Mouse (Mus musculus): ENCODE data around the gene Idh1.
"Not testable (repeated sequence)": the region's sequence is repeated elsewhere in the genome, so short reads cannot be mapped to it uniquely, and the experiment has no call there.

The Idh1 gene

DNA sequence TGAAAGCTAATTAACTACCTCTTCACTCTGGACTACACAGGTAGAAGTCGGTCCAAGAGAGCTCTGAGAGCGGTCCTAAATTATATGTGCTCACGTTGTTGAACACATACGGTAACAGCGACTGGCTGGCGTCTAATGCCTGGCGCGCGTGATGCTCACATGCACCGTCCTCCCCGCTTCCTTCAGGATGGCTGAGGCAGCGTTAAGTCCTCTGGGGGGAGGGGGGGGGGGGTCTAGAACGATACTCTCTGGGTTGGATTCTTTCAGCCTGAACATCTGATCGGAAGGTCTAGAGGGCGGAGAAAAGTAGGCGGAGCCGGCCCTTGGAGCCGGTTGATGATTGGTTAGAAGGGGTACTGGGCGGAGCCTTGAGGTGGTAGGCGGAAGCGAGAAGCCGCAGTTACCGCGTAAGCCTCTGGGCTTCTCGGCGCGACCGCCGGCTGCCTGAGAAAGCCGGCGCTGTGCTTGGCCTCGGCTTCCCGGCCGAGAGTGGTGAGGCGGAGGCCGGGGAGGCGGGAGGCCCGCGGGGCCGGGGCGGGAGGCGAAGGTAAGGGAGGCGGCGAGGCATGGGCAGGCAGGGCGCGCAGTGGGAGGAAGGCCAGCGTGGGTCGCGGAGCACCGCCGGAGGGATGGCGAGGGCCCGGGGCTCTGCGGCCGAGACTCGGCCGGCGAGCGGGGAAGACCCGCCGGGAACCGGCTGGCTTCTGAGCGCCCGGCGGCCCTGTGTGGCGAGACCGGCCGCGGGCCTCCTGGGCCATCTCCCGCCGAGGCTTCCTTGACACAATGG, at the start of gene Idh1, which contains the start of gene Pikfyve:
TSS of gene Idh1 (minus strand) at position 214 of the 787 bp plus-strand sequence.
TSS of gene Pikfyve (plus strand) at position 397 of the 787 bp plus-strand sequence.
- peak; percentile 94 for DNase-seq (ENCODE audit: extremely low read depth, low read depth)

DNA sequence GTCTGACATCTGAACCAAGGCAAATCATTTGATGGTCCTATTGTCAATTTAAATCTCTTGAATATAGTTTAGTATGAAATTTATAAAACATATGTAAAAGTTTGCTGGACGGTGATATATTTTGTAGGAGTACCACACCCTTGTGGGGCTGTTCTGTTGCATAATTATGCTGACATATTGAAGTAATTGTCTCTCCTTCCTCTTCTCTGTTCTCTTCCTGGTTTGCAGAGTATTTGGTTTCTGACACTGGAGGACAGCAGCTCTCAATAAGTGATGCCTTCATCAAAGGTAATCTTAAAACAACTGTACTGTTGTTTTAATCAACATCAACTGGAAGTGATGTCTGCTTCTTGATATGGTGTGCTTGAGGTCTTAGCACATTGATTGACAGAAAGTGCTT, 44.3 kb upstream of the Idh1 start:
- DNase-seq (ENCODE audit: extremely low read depth, low read depth): no peak

DNA sequence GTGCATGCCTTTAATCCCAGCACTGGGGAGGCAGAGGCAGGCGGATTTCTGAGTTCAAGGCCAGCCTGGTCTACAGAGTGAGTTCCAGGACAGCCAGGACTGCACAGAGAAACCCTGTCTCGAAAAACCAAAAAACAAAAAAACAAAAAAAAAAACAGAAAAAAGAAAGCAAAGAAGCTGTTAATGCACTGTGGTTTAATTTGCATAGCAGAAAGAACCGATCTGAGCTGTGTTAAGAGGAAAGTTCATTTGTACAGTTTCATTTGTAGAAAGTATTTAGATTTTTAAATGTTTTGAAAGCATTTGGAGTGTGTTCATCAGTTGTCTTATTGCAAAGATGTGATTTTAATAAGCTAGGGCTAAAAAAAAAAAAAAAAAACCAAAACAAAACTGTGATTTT, 43.5 kb upstream of the Idh1 start:
- DNase-seq (ENCODE audit: extremely low read depth, low read depth): not testable (repeated sequence)

DNA sequence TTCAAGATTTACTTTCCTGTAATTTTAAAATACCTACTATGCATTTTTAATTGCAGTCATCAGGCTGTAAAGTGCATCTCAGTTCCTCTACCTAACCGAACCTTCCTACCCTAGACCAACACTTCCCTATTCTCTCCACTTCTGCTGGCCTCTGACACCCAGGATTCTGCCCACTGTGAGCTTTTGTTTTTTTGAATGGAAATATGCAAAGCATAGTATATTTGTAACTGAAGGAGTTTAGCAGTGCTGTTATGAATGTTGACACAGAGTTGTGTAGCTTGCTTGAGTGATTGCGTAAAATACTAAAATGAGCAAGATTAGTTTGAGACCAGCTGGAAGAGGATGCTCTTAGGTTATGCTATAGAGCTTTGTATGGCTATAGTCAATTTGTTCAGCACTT, 41.4 kb upstream of the Idh1 start:
- DNase-seq (ENCODE audit: extremely low read depth, low read depth): no peak

DNA sequence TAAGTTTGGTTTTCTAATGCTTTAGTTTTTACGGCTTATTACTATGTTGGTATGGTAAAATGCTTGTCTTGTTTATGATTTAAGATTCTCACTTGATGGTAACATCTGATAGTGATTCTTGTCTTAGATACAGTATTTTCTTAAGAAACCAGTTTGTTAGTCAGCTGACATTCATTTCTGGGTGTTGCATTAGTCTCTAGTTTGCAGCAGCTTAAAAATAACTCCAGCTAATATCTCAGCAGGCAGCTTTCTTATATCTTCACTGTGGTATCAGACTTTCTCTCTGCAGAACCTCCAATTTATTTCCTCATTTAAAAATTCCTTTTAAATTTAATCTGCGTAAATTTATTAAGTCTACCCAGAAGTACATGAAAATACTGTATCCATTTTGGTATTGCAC, 37.4 kb upstream of the Idh1 start:
- no peak for DNase-seq (ENCODE audit: extremely low read depth, low read depth)

DNA sequence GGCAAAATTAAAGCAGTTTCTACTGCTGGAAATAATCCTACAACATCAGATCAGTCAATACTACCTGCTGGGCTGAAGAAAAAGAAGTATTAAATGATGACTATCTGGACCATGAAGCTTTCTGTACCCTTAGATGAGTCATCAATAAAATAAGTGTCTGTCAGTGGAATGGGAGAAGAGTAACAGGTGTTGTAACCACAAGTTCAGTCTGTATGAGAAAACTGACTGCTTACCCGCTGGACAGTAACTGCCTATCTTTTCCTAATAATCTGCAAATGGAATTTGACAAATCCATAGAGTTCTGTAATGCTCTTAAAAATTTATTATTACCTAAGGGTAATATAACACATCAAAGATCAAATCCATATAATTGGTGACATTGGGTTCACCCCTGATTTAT, 31.7 kb upstream of the Idh1 start:
- no peak for DNase-seq (ENCODE audit: extremely low read depth, low read depth)

DNA sequence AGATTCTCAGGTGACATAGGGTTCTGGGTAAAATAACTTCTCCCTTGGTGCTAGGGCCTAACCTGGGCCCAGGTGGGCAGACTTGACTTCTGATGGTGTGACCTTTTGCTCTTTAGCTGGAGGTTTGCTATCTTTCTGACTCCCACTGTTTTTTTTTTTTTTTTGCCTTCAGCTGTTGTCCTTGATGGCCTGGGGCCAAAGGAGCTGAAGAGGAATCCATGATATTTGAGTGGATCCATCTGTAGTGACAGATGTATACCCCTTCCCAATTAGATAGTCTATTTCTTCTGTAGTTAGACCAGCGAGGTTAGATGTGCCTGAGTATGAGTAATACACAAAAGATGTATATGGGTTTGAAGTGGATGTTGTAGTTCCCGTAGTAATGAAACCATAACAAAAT, 31.3 kb upstream of the Idh1 start:
- DNase-seq (ENCODE audit: extremely low read depth, low read depth): no peak

DNA sequence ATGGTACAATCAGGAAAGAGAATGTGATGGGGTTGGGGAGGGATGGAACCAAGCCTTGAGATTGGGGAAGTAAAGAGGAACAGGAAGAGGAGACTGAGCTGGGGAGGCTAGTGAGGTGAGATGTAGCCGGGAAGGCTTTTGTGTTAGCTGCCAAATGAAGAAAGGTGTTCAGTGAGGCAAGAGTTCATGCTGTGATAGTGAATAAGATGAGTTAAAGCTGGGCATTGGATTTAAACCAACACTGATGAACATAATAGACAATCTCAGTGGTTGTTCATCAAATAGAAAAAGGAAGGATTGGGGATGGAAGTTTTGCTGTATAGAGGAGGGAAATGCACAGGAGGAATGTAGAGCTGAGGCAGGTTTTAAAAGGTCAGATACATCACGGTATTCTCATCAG, 26.9 kb upstream of the Idh1 start:
- peak; percentile 15 for DNase-seq (ENCODE audit: extremely low read depth, low read depth)

DNA sequence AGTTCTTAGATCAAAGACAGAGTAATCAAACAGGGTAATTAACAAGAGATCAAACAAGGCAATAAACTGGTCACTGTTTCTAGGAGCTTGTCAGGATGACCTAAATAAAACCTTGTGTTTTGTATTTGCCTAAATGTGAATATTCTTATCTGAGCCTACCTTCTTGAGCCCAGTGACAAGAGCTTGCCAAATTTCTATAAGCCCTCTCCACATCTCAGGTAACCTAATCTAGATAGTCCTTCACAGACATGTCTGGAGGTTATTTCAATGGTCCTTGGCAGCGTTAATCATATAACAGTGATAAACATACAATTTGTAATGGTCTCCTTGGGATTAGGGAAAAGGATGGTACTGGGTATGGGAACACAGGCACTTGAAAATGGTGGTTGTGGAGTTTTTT, 18.0 kb upstream of the Idh1 start:
- DNase-seq (ENCODE audit: extremely low read depth, low read depth): no peak

DNA sequence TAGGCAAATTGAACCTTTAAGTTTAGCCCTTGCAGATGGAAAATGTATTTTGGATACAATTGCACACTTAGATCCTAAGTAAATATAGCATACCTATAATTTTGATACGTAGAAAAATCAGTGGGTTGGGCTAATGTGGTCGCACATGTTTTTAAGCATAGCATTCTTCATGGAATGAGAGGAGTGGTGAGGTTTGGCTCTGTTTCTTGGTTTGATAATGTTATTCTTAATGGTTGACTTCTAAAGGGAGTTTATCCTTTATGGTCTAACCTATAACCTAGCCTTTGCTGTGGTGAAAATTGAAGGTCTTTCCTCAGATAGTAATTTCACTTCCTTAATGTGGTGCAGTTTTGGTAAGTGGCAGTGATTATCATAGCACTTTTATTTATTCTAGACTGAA, 12.6 kb upstream of the Idh1 start:
- DNase-seq (ENCODE audit: extremely low read depth, low read depth): no peak

DNA sequence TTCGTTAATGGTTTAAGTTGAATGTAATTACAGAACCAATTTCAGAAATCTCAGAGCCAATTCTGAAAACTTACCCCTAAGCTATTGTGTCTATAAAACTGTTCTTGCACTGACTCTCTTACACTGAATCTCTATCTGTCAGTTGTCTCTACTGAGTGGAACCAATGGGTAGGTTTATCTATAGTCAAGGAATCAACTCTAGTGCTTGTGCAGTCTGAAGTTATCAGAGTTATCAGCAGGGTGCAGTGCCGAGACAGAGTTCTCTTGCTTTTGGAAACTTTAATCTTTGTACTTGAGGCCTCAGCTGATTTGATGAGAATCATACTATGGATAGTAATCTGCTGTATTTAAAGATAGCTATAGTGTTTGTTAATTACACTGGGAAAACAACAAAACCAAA, 12.1 kb upstream of the Idh1 start:
- no peak for DNase-seq (ENCODE audit: extremely low read depth, low read depth)

DNA sequence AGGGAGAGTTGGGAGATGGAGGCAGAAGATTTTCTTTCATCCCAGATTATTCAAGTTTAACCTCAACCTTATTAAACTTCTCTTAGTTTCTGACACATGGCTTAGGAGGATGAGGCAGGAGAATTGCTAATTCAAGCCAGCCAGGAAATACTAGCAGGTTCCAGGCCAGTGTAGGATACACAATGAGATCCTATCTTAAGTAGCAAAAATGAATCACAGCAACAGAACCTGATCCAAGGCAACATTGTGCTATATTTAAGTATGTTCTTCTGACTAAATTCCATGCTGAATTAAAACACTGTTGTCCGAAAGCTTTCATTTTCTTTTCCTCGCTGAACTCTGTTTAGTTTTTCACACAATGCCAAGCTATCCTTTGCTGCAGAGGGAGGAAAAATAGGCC, 6.9 kb upstream of the Idh1 start:
- DNase-seq (ENCODE audit: extremely low read depth, low read depth): no peak

DNA sequence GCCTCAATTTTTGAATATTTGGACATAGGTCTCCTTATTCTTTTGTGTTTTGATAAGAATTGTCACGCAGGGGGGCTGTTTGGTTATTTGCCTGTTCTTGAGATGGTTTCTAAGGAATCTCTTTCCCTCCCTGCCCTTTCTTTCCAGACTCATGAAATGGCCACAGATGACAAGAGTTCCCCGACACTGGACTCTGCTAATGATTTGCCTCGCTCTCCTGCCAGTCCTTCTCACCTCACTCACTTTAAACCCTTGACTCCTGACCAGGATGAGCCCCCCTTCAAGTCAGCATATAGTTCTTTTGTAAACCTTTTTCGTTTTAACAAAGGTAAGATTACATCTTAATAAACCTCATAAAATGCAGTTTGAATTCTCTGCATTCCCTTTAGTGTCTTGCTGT, 3.9 kb upstream of the Idh1 start:
- DNase-seq (ENCODE audit: extremely low read depth, low read depth): no peak

DNA sequence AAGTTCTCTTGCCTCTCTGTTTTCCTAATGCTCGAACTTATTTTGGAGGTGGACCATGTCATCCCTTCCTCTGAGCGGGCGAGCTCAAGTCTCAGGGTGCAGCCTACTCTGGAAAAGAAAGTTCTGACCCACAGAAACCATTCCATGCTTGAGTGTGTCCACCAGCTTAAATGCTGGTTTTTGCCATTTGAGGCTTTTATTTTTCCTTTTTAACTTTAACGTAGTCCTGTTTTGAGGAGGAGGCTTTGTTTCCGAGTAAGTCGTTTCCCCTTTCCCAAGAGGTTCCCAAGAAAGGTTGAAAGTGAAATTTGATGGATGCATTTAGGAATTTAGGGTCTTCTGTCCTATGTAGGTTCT, 752 bp upstream of the Idh1 start:
- no peak for DNase-seq (ENCODE audit: extremely low read depth, low read depth)

DNA sequence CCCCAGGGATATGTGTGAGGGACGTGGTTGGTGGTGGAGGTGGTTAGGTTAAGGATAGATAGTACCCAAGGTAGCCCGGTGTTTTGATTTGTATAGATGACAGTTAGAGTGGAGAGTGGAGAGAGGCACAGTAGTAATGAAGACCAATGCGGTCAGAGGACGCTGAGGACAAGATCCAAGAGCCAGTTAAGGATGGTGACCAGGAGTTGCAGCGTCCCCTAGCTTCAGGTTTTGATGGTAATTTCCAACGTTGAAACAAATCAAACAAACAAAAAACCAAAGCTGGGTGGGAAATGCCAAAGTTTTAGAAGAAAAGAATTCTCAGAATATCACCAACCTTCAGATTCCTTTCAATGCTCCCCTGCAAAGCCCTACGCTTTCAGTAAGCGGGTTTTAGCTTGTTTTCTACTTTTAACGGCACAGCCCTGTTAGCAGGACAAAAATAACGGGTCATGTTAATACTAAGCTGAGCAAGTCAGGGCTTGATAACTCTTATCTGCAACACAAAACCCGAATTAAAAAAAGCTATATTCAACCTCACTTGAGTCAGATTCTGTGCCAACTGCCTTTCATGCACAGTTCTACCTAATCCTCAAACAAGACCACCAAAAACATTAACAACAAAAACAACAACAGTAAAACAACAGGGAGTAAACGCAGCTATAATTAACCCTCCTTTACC, 635 bp downstream of the Idh1 start:
- no peak for DNase-seq (ENCODE audit: extremely low read depth, low read depth)

DNA sequence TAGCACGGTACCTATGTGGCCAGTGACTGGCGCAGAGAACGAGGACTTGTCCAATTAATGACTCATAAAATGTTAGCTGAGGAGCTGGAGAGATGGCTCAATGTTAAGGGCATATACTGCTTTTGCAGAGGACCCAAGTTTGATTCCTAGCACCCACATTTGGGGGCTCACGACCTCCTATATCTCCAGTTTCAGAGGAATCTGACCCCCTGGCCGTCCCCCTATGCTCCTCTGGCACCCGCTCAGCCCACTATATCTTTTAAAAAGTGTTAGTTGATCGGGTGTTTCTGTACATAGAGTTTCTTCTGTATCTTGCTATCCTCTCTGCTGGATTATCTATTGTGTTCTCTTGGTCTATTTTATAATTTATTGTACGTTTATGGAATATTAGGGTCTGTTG, 1.3 kb downstream of the Idh1 start:
- DNase-seq (ENCODE audit: extremely low read depth, low read depth): no peak

DNA sequence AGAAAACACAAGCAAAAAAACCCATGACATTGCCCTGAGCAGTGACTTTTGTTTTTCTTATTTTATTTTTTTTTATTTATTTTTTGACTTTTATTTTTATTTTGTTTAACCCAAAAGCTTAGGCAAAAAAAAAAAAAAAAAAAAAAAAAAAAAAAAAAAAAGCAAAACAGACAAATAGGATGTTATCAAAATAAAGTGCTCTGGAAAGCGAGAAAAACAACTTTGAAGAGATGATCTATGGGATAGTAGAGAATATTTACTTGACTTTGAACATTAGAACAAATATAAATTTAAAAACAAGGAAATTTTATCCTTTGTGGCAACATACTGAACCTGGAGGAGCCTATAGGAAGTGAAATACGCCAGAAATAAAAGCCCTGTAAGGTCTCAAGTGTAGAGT, 2.3 kb downstream of the Idh1 start:
- no peak for DNase-seq (ENCODE audit: extremely low read depth, low read depth)

DNA sequence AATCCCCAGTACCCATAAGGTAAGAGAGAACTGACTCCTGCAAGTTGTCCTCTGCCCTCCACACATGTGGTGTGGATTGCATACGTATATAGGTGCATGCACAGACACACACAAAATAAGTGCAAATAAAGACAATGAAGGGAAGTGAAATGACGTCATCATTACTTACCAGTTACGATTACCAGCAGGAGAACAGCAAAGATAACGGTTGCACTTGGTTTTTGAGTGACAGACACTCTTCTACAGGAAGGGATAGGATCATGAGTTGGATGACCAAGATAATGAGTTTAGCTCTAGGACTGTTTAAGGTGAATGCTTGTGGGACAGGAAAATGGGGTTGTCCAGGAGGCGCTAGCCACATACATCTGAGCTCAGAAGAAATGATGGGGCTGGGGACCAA, 4.8 kb downstream of the Idh1 start:
- DNase-seq (ENCODE audit: extremely low read depth, low read depth): no peak

DNA sequence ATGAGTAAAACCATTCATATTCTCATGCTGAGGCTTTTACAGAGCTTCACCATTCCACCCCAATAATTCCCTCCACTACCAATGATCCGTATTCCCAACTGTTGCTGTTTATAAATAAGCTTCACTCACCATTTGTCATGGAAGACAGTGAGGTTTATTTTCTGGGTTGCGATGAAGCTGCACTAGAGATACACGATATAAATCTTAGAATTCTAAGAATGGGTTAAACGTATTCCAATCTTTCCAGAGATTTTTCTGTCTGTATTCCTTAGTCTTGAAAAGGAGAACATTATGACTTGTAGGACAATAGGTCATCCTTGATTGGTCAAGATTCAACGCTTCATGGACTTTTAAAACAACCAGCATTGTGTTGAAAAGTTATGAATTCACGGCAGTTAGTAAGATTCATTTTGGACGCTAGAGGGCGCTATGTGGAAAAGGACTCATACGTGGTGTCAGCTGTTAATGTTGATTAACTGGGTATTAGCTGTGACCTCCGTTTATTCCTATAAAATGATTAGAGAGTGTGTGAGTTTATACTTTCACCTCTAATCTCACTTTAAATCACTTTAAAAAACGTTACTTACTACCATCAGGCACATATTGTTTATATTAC, 6.6 kb downstream of the Idh1 start:
- DNase-seq (ENCODE audit: extremely low read depth, low read depth): peak; percentile 81

DNA sequence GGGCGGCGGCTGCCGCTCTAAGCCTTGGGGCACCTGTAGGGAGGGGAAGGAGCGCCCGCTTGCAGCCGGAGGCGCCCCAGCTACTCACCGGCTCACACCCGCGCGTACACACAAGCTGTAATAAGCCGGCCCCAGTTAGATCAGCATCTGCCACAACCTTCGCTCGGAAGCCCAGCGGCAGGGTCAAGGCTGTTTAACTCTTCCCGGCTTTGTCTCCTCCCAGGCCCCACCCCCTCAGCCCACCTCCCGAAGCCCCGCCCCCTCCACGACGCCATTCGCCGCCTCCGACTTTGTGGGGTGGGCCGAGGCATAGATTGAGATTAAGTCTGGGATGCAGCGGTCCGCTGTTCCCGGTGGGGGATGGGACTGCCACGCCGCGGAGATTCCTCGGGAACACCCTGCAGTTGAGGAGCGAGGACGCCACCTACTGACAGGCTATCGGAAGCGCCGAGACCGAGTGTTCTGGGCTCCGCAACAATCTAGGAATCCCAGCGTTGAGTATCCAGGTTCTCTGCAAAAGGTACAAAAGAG, 7.3 kb downstream of the Idh1 start:
- DNase-seq (ENCODE audit: extremely low read depth, low read depth): peak; percentile 79

DNA sequence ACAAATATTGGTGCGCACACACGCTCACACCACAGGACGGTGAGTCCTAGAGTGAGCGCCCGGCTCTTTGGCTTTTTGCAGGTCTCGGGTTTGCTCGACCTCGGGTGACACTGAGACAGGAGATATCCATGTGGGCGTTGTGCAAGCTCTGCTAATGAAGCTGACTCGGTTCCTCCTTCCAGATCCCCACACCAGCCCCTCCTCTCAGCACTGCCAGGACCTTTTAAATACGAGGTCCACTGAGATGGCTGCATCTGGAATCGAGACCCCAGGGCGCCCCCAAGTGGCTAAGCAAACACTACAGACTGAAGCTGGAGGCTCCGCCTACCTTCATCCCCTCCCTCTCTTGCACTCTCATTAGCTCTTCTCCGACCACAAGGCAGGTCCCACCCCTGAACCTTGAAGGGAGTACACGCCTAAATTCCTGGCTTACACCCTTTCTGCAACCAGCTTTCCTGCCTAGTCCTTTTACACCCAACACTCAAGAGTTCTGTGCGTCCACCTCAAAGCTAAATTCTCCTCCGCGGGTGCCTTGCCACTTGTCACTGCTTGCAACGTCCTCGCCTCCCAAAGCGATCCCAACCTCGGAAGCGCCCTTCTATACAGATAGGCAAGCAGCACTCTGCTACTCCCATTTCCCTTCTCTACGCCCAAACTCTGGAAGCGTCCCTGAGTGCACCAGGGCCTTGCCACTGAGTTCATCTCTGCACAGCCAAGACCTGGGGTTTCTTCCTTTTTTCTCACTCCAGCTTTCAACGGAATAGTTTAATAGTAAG, 8.0 kb downstream of the Idh1 start:
- DNase-seq (ENCODE audit: extremely low read depth, low read depth): peak; percentile 94

DNA sequence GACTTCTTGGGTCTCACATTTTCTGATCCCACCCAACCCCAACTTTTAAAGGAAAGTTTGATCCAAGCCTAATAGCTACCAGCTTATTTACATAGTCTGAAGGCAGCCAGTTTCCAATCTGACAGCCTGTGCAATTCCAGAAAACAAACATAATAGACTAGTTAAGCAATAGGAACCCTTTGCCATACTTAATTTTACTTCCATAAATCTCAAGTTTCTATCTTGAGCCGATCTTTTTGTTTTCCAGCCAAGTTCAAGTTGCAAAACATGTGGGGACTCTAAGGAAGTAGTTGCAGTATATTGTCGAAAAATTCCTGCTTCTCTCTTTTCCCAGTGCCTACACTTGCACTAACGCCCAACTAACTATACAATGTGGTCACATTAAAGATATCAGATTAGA, 8.8 kb downstream of the Idh1 start:
- DNase-seq (ENCODE audit: extremely low read depth, low read depth): no peak

Data from MEL-GATA-1-ER (cell line).